Mouse (Mus musculus): Measurements from ENCODE around the gene C5ar2. TPM values are rescaled to one million over a fixed set of nuclear protein-coding genes. Genes with fewer than 3 reads are reported as not detected.

C5ar2 gene
- 0.48 and 0.58 TPM in 2 replicates for polyA plus RNA-seq (2012; rRNA removed)

GRCm38 (mm10) chr7:16244067-16244466, at the start of gene C5ar2:
TSS of gene C5ar2 (minus strand) at chr7:16244154.

GRCm38 (mm10) chr7:16286026-16286961, 42.3 kb upstream of the C5ar2 start, which contains the start of gene Ccdc9:
TSS of gene Ccdc9 (minus strand) at chr7:16286795.

GRCm38 (mm10) chr7:16273081-16273765, 29.3 kb upstream of the C5ar2 start, which contains the start of gene Inafm1:
TSS of gene Inafm1 (minus strand) at chr7:16273617.

GRCm38 (mm10) chr7:16259110-16259590, 15.2 kb upstream of the C5ar2 start, which contains the start of gene C5ar1:
TSS of gene C5ar1 (minus strand) at chr7:16259540.

GRCm38 (mm10) chr7:16221582-16222272, 22.2 kb downstream of the C5ar2 start, which contains the start of gene Dhx34:
TSS of gene Dhx34 (minus strand) at chr7:16222037.

Other genes starting within 250 kb of the C5ar2 start
- 1.2 and 1.5 TPM in 2 replicates for gene Bicra, start 196.2 kb downstream of the C5ar2 start, polyA plus RNA-seq (2012; rRNA removed)
- gene Zfp541, start 182.3 kb downstream of the C5ar2 start, polyA plus RNA-seq (2012; rRNA removed), result 0.01 TPM in 2 replicates
- 93.6 and 109 TPM in 2 replicates for gene Napa, start 145.7 kb downstream of the C5ar2 start, polyA plus RNA-seq (2012; rRNA removed)
- gene Kptn, start 124.3 kb downstream of the C5ar2 start, polyA plus RNA-seq (2012; rRNA removed), result 6.6 and 7.2 TPM in 2 replicates
- gene Slc8a2, start 114.3 kb downstream of the C5ar2 start, polyA plus RNA-seq (2012; rRNA removed), result 0.05 TPM in 2 replicates
- 1.1 and 1.6 TPM in 2 replicates for gene Meis3, start 69.1 kb downstream of the C5ar2 start, polyA plus RNA-seq (2012; rRNA removed)
- 3.6 and 4.0 TPM in 2 replicates for gene Dhx34, start 22.1 kb downstream of the C5ar2 start, polyA plus RNA-seq (2012; rRNA removed)
- gene C5ar1, start 15.4 kb upstream of the C5ar2 start, polyA plus RNA-seq (2012; rRNA removed), result 1.0 and 1.2 TPM in 2 replicates
- 7.1 and 7.5 TPM in 2 replicates for gene Inafm1, start 29.5 kb upstream of the C5ar2 start, polyA plus RNA-seq (2012; rRNA removed)
- 30.7 and 30.8 TPM in 2 replicates for gene Ccdc9, start 42.6 kb upstream of the C5ar2 start, polyA plus RNA-seq (2012; rRNA removed)
- gene Bbc3, start 64.2 kb upstream of the C5ar2 start, polyA plus RNA-seq (2012; rRNA removed), result 2.8 and 3.9 TPM in 2 replicates
- gene Sae1, start 143.7 kb upstream of the C5ar2 start, polyA plus RNA-seq (2012; rRNA removed), result 55.8 and 65.0 TPM in 2 replicates
- 14.1 and 15.2 TPM in 2 replicates for gene Zc3h4, start 156.8 kb upstream of the C5ar2 start, polyA plus RNA-seq (2012; rRNA removed)
- 18.1 and 20.4 TPM in 2 replicates for gene Tmem160, start 208.6 kb upstream of the C5ar2 start, polyA plus RNA-seq (2012; rRNA removed)
- gene Npas1, start 233.6 kb upstream of the C5ar2 start, polyA plus RNA-seq (2012; rRNA removed), result not detected in 2 replicates

All from liver, embryonic 14 days (tissue).